Mouse (Mus musculus) brain, adult 2 months (tissue): ENCODE measurements around the gene Samd4.

Experiments
- DNase-seq: peaks from one replicate; pipeline ENCODE4 v3.0.0; 2011; ENCODE audit warnings: low read depth, low spot score

The Samd4 gene

GRCm38 (mm10) chr14:46908858-46909257 lies 26.2 kb downstream of the Samd4 start:
- no peak for DNase-seq

- DNase-seq: no peak
Measured at GRCm38 (mm10) chr14:46912496-46912895, 29.8 kb downstream of the Samd4 start.

GRCm38 (mm10) chr14:46914356-46914755 lies 31.7 kb downstream of the Samd4 start:
- DNase-seq: peak; percentile 77

- no peak for DNase-seq
Measured at GRCm38 (mm10) chr14:46915555-46915954, 32.9 kb downstream of the Samd4 start.

- peak; percentile 77 for DNase-seq
Measured at GRCm38 (mm10) chr14:46916581-46916980, 33.9 kb downstream of the Samd4 start.

GRCm38 (mm10) chr14:46917136-46917535 lies 34.5 kb downstream of the Samd4 start:
- DNase-seq: no peak

GRCm38 (mm10) chr14:46917581-46917980 lies 34.9 kb downstream of the Samd4 start:
- DNase-seq: no peak

GRCm38 (mm10) chr14:46920496-46920895 lies 37.8 kb downstream of the Samd4 start:
- DNase-seq: peak; percentile 56

GRCm38 (mm10) chr14:46921178-46921975 lies 38.7 kb downstream of the Samd4 start:
- DNase-seq: no peak

- DNase-seq: peak; percentile 18
Measured at GRCm38 (mm10) chr14:46923931-46924330, 41.3 kb downstream of the Samd4 start.

- no peak for DNase-seq
Measured at GRCm38 (mm10) chr14:46924422-46924821, 41.8 kb downstream of the Samd4 start.

- no peak for DNase-seq
Measured at GRCm38 (mm10) chr14:46928556-46928955, 45.9 kb downstream of the Samd4 start.

GRCm38 (mm10) chr14:46932121-46932520 lies 49.5 kb downstream of the Samd4 start:
- DNase-seq: no peak

GRCm38 (mm10) chr14:46932708-46933107 lies 50.1 kb downstream of the Samd4 start:
- DNase-seq: no peak

GRCm38 (mm10) chr14:46941077-46941476 lies 58.4 kb downstream of the Samd4 start:
- no peak for DNase-seq

- peak; percentile 86 for DNase-seq
Measured at GRCm38 (mm10) chr14:46941896-46942812, 59.5 kb downstream of the Samd4 start.

- DNase-seq: no peak
Measured at GRCm38 (mm10) chr14:46944411-46944810, 61.8 kb downstream of the Samd4 start.

- no peak for DNase-seq
Measured at GRCm38 (mm10) chr14:46945903-46946490, 63.3 kb downstream of the Samd4 start.

GRCm38 (mm10) chr14:46947644-46948043 lies 65.0 kb downstream of the Samd4 start:
- DNase-seq: no peak

- DNase-seq: peak; percentile 43
Measured at GRCm38 (mm10) chr14:46950527-46951384, 68.1 kb downstream of the Samd4 start.

- DNase-seq: no peak
Measured at GRCm38 (mm10) chr14:46952264-46952663, 69.6 kb downstream of the Samd4 start.
